In genomic region chr2:35510920-35511319, GRCm38 (mm10) we compare ENCODE assay signal across 15 mouse cellular contexts. TPM values are rescaled to one million over a fixed set of nuclear protein-coding genes. Genes with fewer than 3 reads are reported as not detected.
DNase-seq lines count a peak whose midpoint lies in the region; ATAC-seq and TF ChIP-seq lines count a peak whose summit lies in the region.
"Had no signal": no experiment of that assay in that cellular context is flagged by ENCODE, and none has a peak within 500 bp of the region (broad histone marks: within the 10 kb centered on the region; RNA-seq: fewer than 3 reads in every experiment).

No protein-coding gene starts in this region.

- no peaks in the 10 kb centered on the region for H3K27me3 ChIP-seq in kidney, embryonic 15.5 days
- H3K27me3 ChIP-seq in MEL (ENCODE audit: control insufficient read depth in 1 of 2, insufficient read depth in 2 of 2, low read length in 2 of 2), result no peaks in the 10 kb centered on the region
- H3K27me3 ChIP-seq: CH12.LX; intestine, embryonic 15.5 days; limb, embryonic 12.5 days had no signal

- peaks cover 71% of the 10 kb centered on the region for H3K4me1 ChIP-seq in kidney, embryonic 15.5 days
- H3K4me1 ChIP-seq in MEL (ENCODE audit: control insufficient read depth in 1 of 2, insufficient read depth in 2 of 2, low read length in 2 of 2), result peaks cover 16 to 43% of the 10 kb centered on the region in 2 experiments

- H3K4me2 ChIP-seq in kidney, embryonic 15.5 days, result no peak overlapping the region
- H3K4me2 ChIP-seq: intestine, embryonic 15.5 days; limb, embryonic 12.5 days; midbrain, embryonic 11.5 days had no signal

- no peak for ATAC-seq in kidney, embryonic 15.5 days (replicated peaks; ENCODE audit: low FRiP score)
- ATAC-seq: intestine, embryonic 15.5 days had no signal

- no peak for TF ChIP-seq CTCF in MEL (IDR thresholded peaks at IDR 0.05 in 2 of 3, conservative IDR thresholded peaks at IDR 0.05 in 1 of 3; ENCODE audit: control insufficient read depth in 1 of 3, insufficient read depth in 1 of 3, low read depth in 2 of 3, low read length in 3 of 3, poor library complexity in 1 of 3, severe bottlenecking in 1 of 3)

- no peak for DNase-seq in kidney, adult 9 months
- peak; percentile 44 for DNase-seq in MEL (ENCODE audit: low read depth, low spot score)
- peak; percentile 60 for DNase-seq in ZHBTc4 (ENCODE audit: low read depth, low spot score)
- DNase-seq in heart, postnatal 4 days, result peak; percentile 58
- no peak for DNase-seq in testis, postnatal 10 days (ENCODE audit: low spot score)
- no peak for DNase-seq in thymus, postnatal 4 days
- DNase-seq: cerebellum, adult 2 months; gastrocnemius, postnatal 14 days; lung, postnatal 14 days had no signal

- H3K79me2 ChIP-seq in MEL (ENCODE audit: control insufficient read depth, insufficient read depth, low read length, poor library complexity), result no peaks in the 10 kb centered on the region

- no peaks in the 10 kb centered on the region for H3K9me3 ChIP-seq in kidney, embryonic 15.5 days (replicated peaks)
- H3K9me3 ChIP-seq in MEL (replicated peaks; ENCODE audit: insufficient read depth, low read length), result no peaks in the 10 kb centered on the region
- H3K9me3 ChIP-seq: hindbrain, embryonic 10.5 days; intestine, embryonic 15.5 days; limb, embryonic 12.5 days had no signal

- 50% methylated on average over 1 of the region's 1 CpGs for WGBS in kidney, embryonic 15.5 days

- no peak overlapping the region for H3K9ac ChIP-seq in kidney, embryonic 15.5 days
- no peak overlapping the region for H3K9ac ChIP-seq in MEL (ENCODE audit: control insufficient read depth, low read depth, low read length, poor library complexity, severe bottlenecking)
- H3K9ac ChIP-seq: intestine, embryonic 15.5 days; limb, embryonic 12.5 days had no signal

- no peak for TF ChIP-seq RAD21 in MEL (IDR thresholded peaks at IDR 0.05; ENCODE audit: low read depth, low read length)

- TF ChIP-seq EP300 in MEL (IDR thresholded peaks at IDR 0.05; ENCODE audit: low read depth in 1 of 2, low read length in 2 of 2), result peak; percentile 22 to 37; a peak in 1 of 4 replicates

- H3K27ac ChIP-seq in kidney, embryonic 15.5 days, result peak overlapping the region; percentile 4; the same call in 1 of the 2 replicates
- no peak overlapping the region for H3K27ac ChIP-seq in MEL (ENCODE audit: control insufficient read depth, low read depth, low read length)
- H3K27ac ChIP-seq: hindbrain, embryonic 10.5 days; intestine, embryonic 15.5 days; limb, embryonic 12.5 days had no signal

- no peak for TF ChIP-seq POLR2A in MEL (IDR thresholded peaks at IDR 0.05; ENCODE audit: control insufficient read depth in 1 of 2, insufficient read depth in 1 of 2, low read depth in 1 of 2, low read length in 2 of 2, poor library complexity in 1 of 2)

- no peak overlapping the region for H3K4me3 ChIP-seq in kidney, embryonic 15.5 days (replicated peaks)
- H3K4me3 ChIP-seq in MEL (ENCODE audit: control insufficient read depth in 1 of 2, insufficient read depth in 1 of 2, low read depth in 2 of 2, low read length in 2 of 2), result no peak overlapping the region
- H3K4me3 ChIP-seq: hindbrain, embryonic 10.5 days; intestine, embryonic 15.5 days; limb, embryonic 12.5 days had no signal

- no peaks in the 10 kb centered on the region for H3K36me3 ChIP-seq in kidney, embryonic 15.5 days
- H3K36me3 ChIP-seq in MEL (ENCODE audit: control insufficient read depth in 1 of 2, insufficient read depth in 2 of 2, low read length in 2 of 2), result peaks cover 0 to 32% of the 10 kb centered on the region in 2 experiments; a peak in 2 of 4 replicates
- H3K36me3 ChIP-seq: hindbrain, embryonic 10.5 days; intestine, embryonic 15.5 days; limb, embryonic 12.5 days had no signal

TF ChIP-seq in MEL, 35 proteins besides CTCF, POLR2A, EP300 and RAD21:
- TF ChIP-seq E2F4 (IDR thresholded peaks at IDR 0.05; ENCODE audit: borderline replicate concordance, low read depth, low read length), result no peak
- peak; percentile 51 for TF ChIP-seq TAL1 (IDR thresholded peaks at IDR 0.05; ENCODE audit: low read length)
- no peak for TF ChIP-seq SMC3 (IDR thresholded peaks at IDR 0.05; ENCODE audit: low read depth, low read length)
- TF ChIP-seq MAX (IDR thresholded peaks at IDR 0.05; ENCODE audit: low read length), result no peak
- no peak for TF ChIP-seq TBP (IDR thresholded peaks at IDR 0.05; ENCODE audit: low read depth, low read length)
- no peak for TF ChIP-seq UBTF (IDR thresholded peaks at IDR 0.05; ENCODE audit: borderline replicate concordance, insufficient read depth, low read depth, low read length)
- 0 out of 2 replicates have a peak, but pooled peaks have one; percentile 12 for TF ChIP-seq RCOR1 (IDR thresholded peaks at IDR 0.05; ENCODE audit: low read depth, low read length)

RNA-seq across cellular contexts. Expression of gene Dab2ip, which starts 47.1 kb away (rescaled TPM):
- polyA plus RNA-seq in kidney, embryonic 15.5 days (2015; fragmentation: Nextera tagmentation; extraction: Ambion mirVana), result 37.5 and 40.4 TPM in 2 replicates
- total RNA-seq in MEL (2012; rRNA removed), result 2.5 and 4.0 TPM in 2 replicates
- 1 to 10 TPM in 1 of 2 experiments, not detected in 1; 9.9 TPM for polyA plus RNA-seq in MEL (2012; ENCODE audit: insufficient read depth in 1 of 2, insufficient read length in 2 of 2, low read depth in 1 of 2, low replicate concordance in 2 of 2, missing spikeins in 1 of 2)
- 10 to 100 TPM; 54.6 to 55.2 TPM for total RNA-seq in heart, postnatal 4 days (2021)

RNA-seq across cellular contexts. Expression of gene Ggta1, which starts 47.9 kb away (rescaled TPM):
- 20.5 and 22.3 TPM in 2 replicates for polyA plus RNA-seq in kidney, embryonic 15.5 days (2015; fragmentation: Nextera tagmentation; extraction: Ambion mirVana)
- total RNA-seq in MEL (2012; rRNA removed), result 23.6 and 30.7 TPM in 2 replicates
- polyA plus RNA-seq in MEL (2012; ENCODE audit: insufficient read depth in 1 of 2, insufficient read length in 2 of 2, low read depth in 1 of 2, low replicate concordance in 2 of 2, missing spikeins in 1 of 2), result 10 to 100 TPM in 1 of 2 experiments, not detected in 1; 29.2 TPM
- total RNA-seq in heart, postnatal 4 days (2021), result 10 to 100 TPM; 21.5 to 22.3 TPM

Comparison
In these comparisons a context has a peak if more than half of its experiments do, and no peak if none do; other contexts are left out.
1. DNase-seq: peak in MEL (single experiment), ZHBTc4 (single experiment) and heart, postnatal 4 days (single experiment); none in kidney, adult 9 months (single experiment), testis, postnatal 10 days (single experiment) and thymus, postnatal 4 days (single experiment).
2. RNA of gene Dab2ip, which starts 47.1 kb away (total RNA-seq): 54.6 to 55.2 TPM in heart, postnatal 4 days; 2.5 to 4.0 TPM in MEL; every median in the first group is over 10 times any median in the second.